Mouse (Mus musculus) cerebellum, adult 2 months (tissue): Measurements from ENCODE around the gene Wscd2.

Experiments
- CTCF ChIP-seq: fragments of 200-500 bp; IDR thresholded peaks from 2 replicates; pipeline ENCODE4 v1.5.1; 2011; ENCODE audit warnings: low read depth, mild to moderate bottlenecking, control low read depth, low read length, moderate library complexity, borderline replicate concordance; ENCODE audit not compliant: insufficient read depth
- POLR2A ChIP-seq: fragments of 200-500 bp; IDR thresholded peaks from 2 replicates; pipeline ENCODE4 v1.6.1; 2011; ENCODE audit warnings: low read length, control low read depth, borderline replicate concordance; ENCODE audit not compliant: insufficient read depth

DNA sequence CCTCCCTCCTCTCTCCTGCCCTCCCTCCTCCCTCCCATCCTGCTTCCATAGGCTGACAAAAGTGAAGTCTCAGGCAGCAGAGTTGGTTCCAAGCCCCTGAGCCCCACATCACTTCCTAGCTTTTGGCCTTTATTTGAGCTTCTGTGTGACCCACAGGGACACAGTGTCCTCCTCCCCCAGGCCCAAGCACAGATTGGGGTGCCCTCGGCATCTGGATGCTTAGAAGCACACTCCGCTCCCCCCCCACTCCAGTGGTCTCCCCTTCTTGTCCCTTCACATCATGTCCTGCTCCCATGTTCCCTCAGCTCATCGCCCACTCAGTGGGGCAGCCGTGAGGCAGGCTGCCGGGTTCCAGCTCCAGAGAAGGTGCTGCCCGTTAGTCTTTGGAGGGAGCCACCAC lies 121.0 kb downstream of the Wscd2 start:
- TF ChIP-seq CTCF, result no peak
- no peak for TF ChIP-seq POLR2A
